Mouse (Mus musculus) neural tube, embryonic 12.5 days (tissue): Measurements from ENCODE around the gene Commd9. TPM values are rescaled to one million over a fixed set of nuclear protein-coding genes. Genes with fewer than 3 reads are reported as not detected.

Experiments used
- ATAC-seq: fragments of 200-750 bp; cut with Nextera tagmentation; 2 replicates; pipeline ENCODE4 v1.8.0; 2017; ENCODE audit warnings: low read depth, mild to moderate bottlenecking, moderate TSS enrichment, moderate library complexity; ENCODE audit not compliant: low FRiP score
- H3K27ac ChIP-seq: fragments of 300-500 bp; sonication (generic); 2 replicates; pipeline ENCODE4 v1.5.1; 2016
- H3K27me3 ChIP-seq: fragments of 300-500 bp; sonication (generic); replicated peaks from 2 replicates; pipeline ENCODE4 v1.6.1; 2016; ENCODE audit warnings: mild to moderate bottlenecking
- H3K36me3 ChIP-seq: fragments of 300-500 bp; sonication (generic); 2 replicates; pipeline ENCODE4 v1.6.1; 2016; ENCODE audit warnings: mild to moderate bottlenecking
- H3K4me1 ChIP-seq: fragments of 300-500 bp; sonication (generic); 2 replicates; pipeline ENCODE4 v1.6.1; 2016
- H3K4me2 ChIP-seq: fragments of 300-500 bp; sonication (generic); replicated peaks from 2 replicates; pipeline ENCODE4 v1.6.1; 2016; ENCODE audit warnings: mild to moderate bottlenecking
- H3K4me3 ChIP-seq: fragments of 300-500 bp; sonication (generic); 2 replicates; pipeline ENCODE4 v1.5.1; 2016
- H3K9ac ChIP-seq: fragments of 300-500 bp; sonication (generic); 2 replicates; pipeline ENCODE4 v1.6.1; 2016; ENCODE audit warnings: mild to moderate bottlenecking
- H3K9me3 ChIP-seq: fragments of 300-500 bp; sonication (generic); 2 replicates; pipeline ENCODE4 v1.6.1; 2016; ENCODE audit warnings: mild to moderate bottlenecking
- WGBS: fragments of 180-500 bp; shearing (Covaris S2); methylation state at CpG from one replicate; pipeline ENCODE4 v1.1.7; 2016; 5-methylcytosine and 5-hydroxymethylcytosine counted together
- polyA plus RNA-seq: library from polyadenylated mRNA; unstranded; fragments of >200 nt; fragmentation: Nextera tagmentation; extraction: Ambion mirVana; gene quantifications from 2 replicates; pipeline ENCODE4 v1.2.1, GENCODE M21; 2016

Commd9 gene
- 83.0 and 86.0 TPM in 2 replicates for polyA plus RNA-seq

GRCm38 (mm10) chr2:101885768-101886438 lies at the start of gene Commd9:
Commd9 (plus strand) TSS chr2:101886247.
- Histone ChIP-seq H3K36me3 (no peaks in the 10 kb centered on the region), H3K27ac (no peak within 1 kb of the TSS), H3K27me3 (no peaks in the 10 kb centered on the region), H3K4me1 (peaks cover 15% of the 10 kb centered on the region), H3K4me3 (peak within 1 kb of the TSS; percentile 68), H3K4me2 (peak within 1 kb of the TSS; percentile 65), H3K9ac (peak within 1 kb of the TSS; percentile 61), H3K9me3 (no peaks in the 10 kb centered on the region)
- 14% methylated on average over 22 of the region's 22 CpGs for WGBS
- peak; percentile 94 for ATAC-seq

GRCm38 (mm10) chr2:101842756-101843155 lies 43.3 kb upstream of the Commd9 start:
- 83% methylated on average over 7 of the region's 7 CpGs for WGBS
- H3K4me1 ChIP-seq = no peaks in the 10 kb centered on the region

GRCm38 (mm10) chr2:101854792-101855191 lies 31.3 kb upstream of the Commd9 start:
- Histone ChIP-seq H3K4me2 (no peak overlapping the region), H3K27me3 (no peaks in the 10 kb centered on the region), H3K27ac (no peak overlapping the region), H3K36me3 (no peaks in the 10 kb centered on the region), H3K9me3 (no peaks in the 10 kb centered on the region), H3K4me1 (no peaks in the 10 kb centered on the region), H3K4me3 (no peak overlapping the region), H3K9ac (no peak overlapping the region)
- 80% methylated on average over 7 of the region's 7 CpGs for whole genome bisulfite sequencing
- no peak for ATAC-seq

More at GRCm38 (mm10) chr2:101842756-101843155, 43.3 kb upstream of the Commd9 start:
- H3K27me3 ChIP-seq = no peaks in the 10 kb centered on the region
- no peak for ATAC-seq
- no peaks in the 10 kb centered on the region for H3K36me3 ChIP-seq
- H3K27ac ChIP-seq = no peak overlapping the region
- H3K4me2 ChIP-seq = no peak overlapping the region
- H3K9ac ChIP-seq = no peak overlapping the region
- no peaks in the 10 kb centered on the region for H3K9me3 ChIP-seq
- no peak overlapping the region for H3K4me3 ChIP-seq

- WGBS = 84% methylated on average over 9 of the region's 9 CpGs
- Histone ChIP-seq H3K4me1 (no peaks in the 10 kb centered on the region), H3K9ac (no peak overlapping the region), H3K36me3 (no peaks in the 10 kb centered on the region), H3K4me3 (no peak overlapping the region), H3K27ac (no peak overlapping the region), H3K4me2 (no peak overlapping the region), H3K9me3 (no peaks in the 10 kb centered on the region), H3K27me3 (no peaks in the 10 kb centered on the region)
- ATAC-seq = no peak
Observed at GRCm38 (mm10) chr2:101856174-101856573, 29.9 kb upstream of the Commd9 start.

GRCm38 (mm10) chr2:101860920-101861485 lies 25.0 kb upstream of the Commd9 start:
- H3K4me3 ChIP-seq = no peak overlapping the region
- 94% methylated on average over 3 of the region's 3 CpGs for WGBS
- H3K27me3 ChIP-seq = no peaks in the 10 kb centered on the region
- no peaks in the 10 kb centered on the region for H3K4me1 ChIP-seq
- H3K9ac ChIP-seq = no peak overlapping the region
- no peak overlapping the region for H3K4me2 ChIP-seq
- H3K36me3 ChIP-seq = no peaks in the 10 kb centered on the region
- no peak overlapping the region for H3K27ac ChIP-seq
- ATAC-seq = no peak
- no peaks in the 10 kb centered on the region for H3K9me3 ChIP-seq

GRCm38 (mm10) chr2:101862219-101863123 lies 23.6 kb upstream of the Commd9 start:
- Histone ChIP-seq H3K4me2 (no peak overlapping the region), H3K9ac (no peak overlapping the region), H3K4me1 (no peaks in the 10 kb centered on the region), H3K27me3 (no peaks in the 10 kb centered on the region), H3K4me3 (no peak overlapping the region), H3K9me3 (no peaks in the 10 kb centered on the region), H3K27ac (no peak overlapping the region), H3K36me3 (no peaks in the 10 kb centered on the region)
- 77% methylated on average over 15 of the region's 15 CpGs for WGBS
- ATAC-seq = no peak

- H3K9me3 ChIP-seq = no peaks in the 10 kb centered on the region
- no peak overlapping the region for H3K4me3 ChIP-seq
- no peaks in the 10 kb centered on the region for H3K27me3 ChIP-seq
- H3K9ac ChIP-seq = no peak overlapping the region
- no peaks in the 10 kb centered on the region for H3K36me3 ChIP-seq
- ATAC-seq = no peak
- no peaks in the 10 kb centered on the region for H3K4me1 ChIP-seq
- no peak overlapping the region for H3K4me2 ChIP-seq
- WGBS = 94% methylated on average over 4 of the region's 4 CpGs
- H3K27ac ChIP-seq = no peak overlapping the region
Observed at GRCm38 (mm10) chr2:101868683-101869082, 17.4 kb upstream of the Commd9 start.

GRCm38 (mm10) chr2:101871179-101871578 lies 14.9 kb upstream of the Commd9 start:
- 30% methylated on average over 14 of the region's 14 CpGs for WGBS
- no peak for ATAC-seq
- peak overlapping the region; percentile 40 for H3K4me2 ChIP-seq

GRCm38 (mm10) chr2:101881471-101882162 lies 4.4 kb upstream of the Commd9 start:
- Histone ChIP-seq H3K27ac (no peak overlapping the region), H3K27me3 (peaks cover 8% of the 10 kb centered on the region; the same call in 1 of the 2 replicates), H3K9me3 (no peaks in the 10 kb centered on the region), H3K4me1 (peaks cover 9% of the 10 kb centered on the region; the same call in 1 of the 2 replicates), H3K36me3 (no peaks in the 10 kb centered on the region), H3K4me3 (no peak overlapping the region), H3K9ac (no peak overlapping the region), H3K4me2 (no peak overlapping the region)
- no peak for ATAC-seq
- 91% methylated on average over 9 of the region's 9 CpGs for WGBS

More at GRCm38 (mm10) chr2:101871179-101871578, 14.9 kb upstream of the Commd9 start:
- H3K36me3 ChIP-seq = no peaks in the 10 kb centered on the region
- no peaks in the 10 kb centered on the region for H3K4me1 ChIP-seq
- H3K27ac ChIP-seq = no peak overlapping the region
- H3K4me3 ChIP-seq = no peak overlapping the region
- no peaks in the 10 kb centered on the region for H3K9me3 ChIP-seq
- no peak overlapping the region for H3K9ac ChIP-seq
- no peaks in the 10 kb centered on the region; the same call in 1 of the 2 replicates for H3K27me3 ChIP-seq

GRCm38 (mm10) chr2:101882998-101883397 lies 3.0 kb upstream of the Commd9 start, which contains the start of gene Prr5l:
Prr5l (minus strand) TSS chr2:101883027.
- Histone ChIP-seq H3K27me3 (peaks cover 8% of the 10 kb centered on the region; the same call in 1 of the 2 replicates), H3K27ac (no peak within 1 kb of the TSS), H3K4me2 (no peak within 1 kb of the TSS), H3K4me1 (peaks cover 15% of the 10 kb centered on the region), H3K4me3 (no peak within 1 kb of the TSS), H3K9me3 (no peaks in the 10 kb centered on the region), H3K36me3 (no peaks in the 10 kb centered on the region), H3K9ac (no peak within 1 kb of the TSS)
- 16% methylated on average over 3 of the region's 3 CpGs for WGBS
- peak; percentile 38; the same call in 1 of the 2 replicates for ATAC-seq

- Histone ChIP-seq H3K9me3 (no peaks in the 10 kb centered on the region), H3K4me3 (no peak overlapping the region), H3K27ac (no peak overlapping the region), H3K36me3 (no peaks in the 10 kb centered on the region), H3K9ac (no peak overlapping the region), H3K4me1 (peaks cover 15% of the 10 kb centered on the region), H3K27me3 (peaks cover 4% of the 10 kb centered on the region; the same call in 1 of the 2 replicates), H3K4me2 (no peak overlapping the region)
- WGBS = 91% methylated on average over 2 of the region's 2 CpGs
- ATAC-seq = no peak
Observed at GRCm38 (mm10) chr2:101884286-101884685, 1.8 kb upstream of the Commd9 start.
